Mouse (Mus musculus) urinary bladder, adult 2 months (tissue): ENCODE data around the gene Lsm4. TPM values are rescaled to one million over a fixed set of nuclear protein-coding genes. Genes with fewer than 3 reads are reported as not detected.

ENCODE experiments used
- DNase-seq: peaks from one replicate; pipeline ENCODE4 v3.0.0; 2022; ENCODE audit warnings: low spot score
- polyA plus RNA-seq: library from polyadenylated mRNA; depleted of rRNA; stranded (reverse); fragments of >200 nt; gene quantifications from 2 replicates; pipeline ENCODE4 v1.2.3, GENCODE M21; 2012; rRNA removed

Gene Lsm4
- polyA plus RNA-seq, 1 experiment = 99.4 TPM

DNA sequence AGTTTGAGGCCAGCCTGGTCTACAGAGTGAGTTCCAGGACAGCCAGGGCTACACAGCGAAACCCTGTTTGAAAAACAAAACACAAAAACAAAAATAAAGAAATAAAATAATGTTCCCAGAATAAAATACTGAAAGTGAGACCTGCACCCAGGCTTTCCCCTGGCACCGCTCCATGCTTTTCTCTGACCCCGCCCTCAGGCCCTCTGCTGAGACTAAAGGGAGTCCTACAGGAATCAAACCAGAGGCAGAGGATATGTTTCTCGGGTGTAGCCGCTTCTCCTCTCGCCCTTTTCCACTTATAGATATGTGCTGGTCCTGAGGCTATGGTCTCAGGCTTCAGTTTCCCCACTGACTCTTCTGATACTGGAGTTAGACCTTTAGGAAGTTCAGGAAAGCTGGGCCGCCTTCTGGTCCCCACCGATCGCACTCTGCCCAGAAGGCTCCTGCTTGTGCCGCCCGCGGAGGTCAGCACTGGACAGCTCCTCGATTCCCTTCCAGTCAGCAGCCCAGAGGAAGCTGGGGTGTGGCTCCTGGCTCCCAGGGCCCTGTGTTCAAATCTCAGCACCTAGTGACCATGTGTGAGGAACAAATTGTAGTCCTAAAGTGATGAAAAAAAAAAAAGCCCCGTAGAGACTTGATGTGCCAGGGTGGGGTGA, 52.9 kb downstream of the Lsm4 start:
- no peak for DNase-seq

DNA sequence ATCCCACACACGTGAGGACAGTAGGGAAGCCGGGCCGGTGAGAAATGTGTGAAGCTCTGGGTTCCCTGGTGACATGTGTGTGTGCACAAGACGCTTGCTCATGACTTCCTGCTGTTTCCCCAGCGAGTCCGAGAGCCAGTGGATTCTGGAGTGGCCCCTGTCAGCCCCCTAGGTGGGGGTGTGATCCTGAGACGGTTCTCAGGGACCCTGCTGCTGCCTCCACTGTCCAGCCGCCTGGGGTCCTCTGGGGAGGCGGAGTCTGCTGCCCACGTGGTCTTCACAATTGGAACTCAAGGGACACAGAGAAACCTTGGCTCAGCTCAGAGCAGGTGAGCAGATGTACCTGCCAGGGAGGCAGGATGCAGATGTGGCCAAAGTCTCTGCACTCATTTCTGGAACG, 53.7 kb downstream of the Lsm4 start:
- no peak for DNase-seq

Other genes starting within 250 kb of the Lsm4 start
- 7.9 and 11.7 TPM in 2 replicates for gene Crtc1, start 233.7 kb upstream of the Lsm4 start, polyA plus RNA-seq
- 34.7 and 36.9 TPM in 2 replicates for gene Klhl26, start 196.3 kb upstream of the Lsm4 start, polyA plus RNA-seq
- gene Tmem59l, start 185.9 kb upstream of the Lsm4 start, polyA plus RNA-seq = 0.08 and 0.28 TPM in 2 replicates
- gene Crlf1, start 180.1 kb upstream of the Lsm4 start, polyA plus RNA-seq = 0.40 and 0.41 TPM in 2 replicates
- 119 and 129 TPM in 2 replicates for gene Rex1bd, start 166.5 kb upstream of the Lsm4 start, polyA plus RNA-seq
- gene Uba52, start 162.4 kb upstream of the Lsm4 start, polyA plus RNA-seq = 881 and 1,275 TPM in 2 replicates
- gene Fkbp8, start 145.5 kb upstream of the Lsm4 start, polyA plus RNA-seq = 300 and 366 TPM in 2 replicates
- 73.9 and 74.2 TPM in 2 replicates for gene Kxd1, start 145.3 kb upstream of the Lsm4 start, polyA plus RNA-seq
- 21.3 and 26.9 TPM in 2 replicates for gene Ell, start 133.8 kb upstream of the Lsm4 start, polyA plus RNA-seq
- gene Isyna1, start 78.9 kb upstream of the Lsm4 start, polyA plus RNA-seq = 37.9 and 49.6 TPM in 2 replicates
- gene Ssbp4, start 64.4 kb upstream of the Lsm4 start, polyA plus RNA-seq = 73.5 and 74.6 TPM in 2 replicates
- 5.2 and 6.2 TPM in 2 replicates for gene Lrrc25, start 57.1 kb upstream of the Lsm4 start, polyA plus RNA-seq
- 0.84 and 1.1 TPM in 2 replicates for gene Gdf15, start 40.8 kb upstream of the Lsm4 start, polyA plus RNA-seq
- 19.2 and 20.6 TPM in 2 replicates for gene Pgpep1, start 12.9 kb upstream of the Lsm4 start, polyA plus RNA-seq
- gene Jund, start 25.7 kb downstream of the Lsm4 start, polyA plus RNA-seq = 132 and 153 TPM in 2 replicates
- not detected in 2 replicates for gene Iqcn, start 30.2 kb downstream of the Lsm4 start, polyA plus RNA-seq
- 0.46 and 0.56 TPM in 2 replicates for gene Gm3336, start 45.3 kb downstream of the Lsm4 start, polyA plus RNA-seq
- gene Pde4c, start 50.5 kb downstream of the Lsm4 start, polyA plus RNA-seq = 0.54 and 0.59 TPM in 2 replicates
- gene Rab3a, start 81.4 kb downstream of the Lsm4 start, polyA plus RNA-seq = 34.1 and 35.3 TPM in 2 replicates
- gene Mpv17l2, start 87.7 kb downstream of the Lsm4 start, polyA plus RNA-seq = 38.2 and 41.9 TPM in 2 replicates
- 57.3 and 66.0 TPM in 2 replicates for gene Pik3r2, start 103.5 kb downstream of the Lsm4 start, polyA plus RNA-seq
- gene Mast3, start 131.8 kb downstream of the Lsm4 start, polyA plus RNA-seq = 19.5 and 19.7 TPM in 2 replicates
- gene Il12rb1, start 135.2 kb downstream of the Lsm4 start, polyA plus RNA-seq = 0.58 and 0.94 TPM in 2 replicates
- gene Arrdc2, start 166.5 kb downstream of the Lsm4 start, polyA plus RNA-seq = 20.4 and 27.4 TPM in 2 replicates
- 5.5 and 5.6 TPM in 2 replicates for gene Kcnn1, start 190.0 kb downstream of the Lsm4 start, polyA plus RNA-seq
- gene Ccdc124, start 200.7 kb downstream of the Lsm4 start, polyA plus RNA-seq = 70.9 and 74.6 TPM in 2 replicates
- gene Slc5a5, start 219.5 kb downstream of the Lsm4 start, polyA plus RNA-seq = 1.7 and 2.3 TPM in 2 replicates
- 3,950 and 3,976 TPM in 2 replicates for gene Rpl18a, start 224.2 kb downstream of the Lsm4 start, polyA plus RNA-seq
- 30.8 and 34.4 TPM in 2 replicates for gene Map1s, start 232.7 kb downstream of the Lsm4 start, polyA plus RNA-seq